Mouse (Mus musculus) midbrain, embryonic 12.5 days (tissue): ENCODE measurements around the gene Smarca2. TPM values are rescaled to one million over a fixed set of nuclear protein-coding genes. Genes with fewer than 3 reads are reported as not detected.
A peak's percentile ranks its signal among the peaks of the same experiment; 100 is the strongest.

ENCODE experiments used
- ATAC-seq: fragments of 200-750 bp; cut with Nextera tagmentation; 2 replicates; pipeline ENCODE4 v1.8.0; 2017; ENCODE audit warnings: low read depth, moderate TSS enrichment, moderate library complexity; ENCODE audit not compliant: low FRiP score
- H3K27ac ChIP-seq: fragments of 300-500 bp; sonication (generic); replicated peaks from 2 replicates; pipeline ENCODE4 v1.5.1; 2016; ENCODE audit warnings: mild to moderate bottlenecking
- H3K27me3 ChIP-seq: fragments of 300-500 bp; sonication (generic); 2 replicates; pipeline ENCODE4 v1.6.1; 2016; ENCODE audit warnings: mild to moderate bottlenecking
- H3K36me3 ChIP-seq: fragments of 300-500 bp; sonication (generic); 2 replicates; pipeline ENCODE4 v1.6.1; 2016
- H3K4me1 ChIP-seq: fragments of 300-500 bp; sonication (generic); 2 replicates; pipeline ENCODE4 v1.6.1; 2016
- H3K4me2 ChIP-seq: fragments of 300-500 bp; sonication (generic); replicated peaks from 2 replicates; pipeline ENCODE4 v1.6.1; 2016; ENCODE audit warnings: mild to moderate bottlenecking, moderate library complexity
- H3K4me3 ChIP-seq: fragments of 300-500 bp; sonication (generic); 2 replicates; pipeline ENCODE4 v1.5.1; 2016; ENCODE audit warnings: mild to moderate bottlenecking
- H3K9ac ChIP-seq: fragments of 300-500 bp; sonication (generic); replicated peaks from 2 replicates; pipeline ENCODE4 v1.6.1; 2016; ENCODE audit warnings: mild to moderate bottlenecking, moderate library complexity
- H3K9me3 ChIP-seq: fragments of 300-500 bp; sonication (generic); 2 replicates; pipeline ENCODE4 v1.6.1; 2016; ENCODE audit warnings: mild to moderate bottlenecking
- WGBS: fragments of 180-500 bp; shearing (Covaris S2); methylation state at CpG from one replicate; pipeline ENCODE4 v1.1.7; 2016; 5-methylcytosine and 5-hydroxymethylcytosine counted together
- polyA plus RNA-seq: library from polyadenylated mRNA; unstranded; fragments of >200 nt; fragmentation: Nextera tagmentation; extraction: Ambion mirVana; gene quantifications from 2 replicates; pipeline ENCODE4 v1.2.1, GENCODE M21; 2016

The Smarca2 gene
- polyA plus RNA-seq, result 52.7 and 54.7 TPM in 2 replicates

GRCm38 (mm10) chr19:26604755-26605300, at the start of gene Smarca2:
Smarca2 (plus strand) TSS chr19:26605050.
- WGBS, result under 1% methylated on average over 45 of the region's 45 CpGs
- ATAC-seq, result peak; percentile 94
- Histone ChIP-seq H3K9me3 (no peaks in the 10 kb centered on the region), H3K4me1 (peaks cover 22% of the 10 kb centered on the region), H3K9ac (peak within 1 kb of the TSS; percentile 59), H3K27ac (peak within 1 kb of the TSS; percentile 75), H3K27me3 (peaks cover 51% of the 10 kb centered on the region), H3K36me3 (no peaks in the 10 kb centered on the region), H3K4me2 (peak within 1 kb of the TSS; percentile 99), H3K4me3 (peak within 1 kb of the TSS; percentile 63)

GRCm38 (mm10) chr19:26564850-26565249, 40.0 kb upstream of the Smarca2 start:
- no peaks in the 10 kb centered on the region for H3K9me3 ChIP-seq
- no peak for ATAC-seq
- H3K36me3 ChIP-seq, result no peaks in the 10 kb centered on the region
- no peak overlapping the region for H3K27ac ChIP-seq
- 80% methylated on average over 2 of the region's 2 CpGs for WGBS
- H3K27me3 ChIP-seq, result no peaks in the 10 kb centered on the region
- H3K4me3 ChIP-seq, result no peak overlapping the region
- no peak overlapping the region for H3K9ac ChIP-seq
- no peaks in the 10 kb centered on the region for H3K4me1 ChIP-seq
- no peak overlapping the region for H3K4me2 ChIP-seq

- Histone ChIP-seq H3K9me3 (no peaks in the 10 kb centered on the region), H3K4me2 (no peak overlapping the region), H3K27ac (no peak overlapping the region), H3K4me3 (no peak overlapping the region), H3K36me3 (no peaks in the 10 kb centered on the region), H3K9ac (no peak overlapping the region), H3K27me3 (no peaks in the 10 kb centered on the region), H3K4me1 (no peaks in the 10 kb centered on the region)
- 75% methylated on average over 9 of the region's 9 CpGs for WGBS
- no peak for ATAC-seq
Measured at GRCm38 (mm10) chr19:26566109-26566508, 38.7 kb upstream of the Smarca2 start.

GRCm38 (mm10) chr19:26568236-26568635, 36.6 kb upstream of the Smarca2 start:
- Histone ChIP-seq H3K4me1 (no peaks in the 10 kb centered on the region), H3K36me3 (no peaks in the 10 kb centered on the region), H3K27me3 (no peaks in the 10 kb centered on the region), H3K9me3 (no peaks in the 10 kb centered on the region), H3K4me3 (no peak overlapping the region), H3K9ac (no peak overlapping the region), H3K4me2 (no peak overlapping the region), H3K27ac (no peak overlapping the region)
- ATAC-seq, result no peak
- WGBS, result 85% methylated on average over 5 of the region's 5 CpGs

GRCm38 (mm10) chr19:26568941-26569340, 35.9 kb upstream of the Smarca2 start:
- Histone ChIP-seq H3K9ac (no peak overlapping the region), H3K36me3 (no peaks in the 10 kb centered on the region), H3K27me3 (no peaks in the 10 kb centered on the region), H3K27ac (no peak overlapping the region), H3K9me3 (no peaks in the 10 kb centered on the region), H3K4me3 (no peak overlapping the region), H3K4me1 (no peaks in the 10 kb centered on the region), H3K4me2 (no peak overlapping the region)
- no peak for ATAC-seq
- 89% methylated on average over 5 of the region's 5 CpGs for WGBS

GRCm38 (mm10) chr19:26569461-26569860, 35.4 kb upstream of the Smarca2 start:
- 82% methylated on average over 1 of the region's 1 CpGs for WGBS
- no peak overlapping the region for H3K4me2 ChIP-seq
- no peaks in the 10 kb centered on the region for H3K27me3 ChIP-seq
- H3K36me3 ChIP-seq, result no peaks in the 10 kb centered on the region
- H3K27ac ChIP-seq, result no peak overlapping the region
- H3K9me3 ChIP-seq, result no peaks in the 10 kb centered on the region
- H3K9ac ChIP-seq, result no peak overlapping the region
- no peaks in the 10 kb centered on the region for H3K4me1 ChIP-seq
- no peak overlapping the region for H3K4me3 ChIP-seq
- no peak for ATAC-seq

GRCm38 (mm10) chr19:26579645-26580044, 25.2 kb upstream of the Smarca2 start:
- no peak for ATAC-seq
- Histone ChIP-seq H3K4me1 (no peaks in the 10 kb centered on the region), H3K4me2 (no peak overlapping the region), H3K36me3 (no peaks in the 10 kb centered on the region), H3K27me3 (no peaks in the 10 kb centered on the region), H3K9ac (no peak overlapping the region), H3K4me3 (no peak overlapping the region), H3K27ac (no peak overlapping the region), H3K9me3 (no peaks in the 10 kb centered on the region)
- 80% methylated on average over 5 of the region's 5 CpGs for WGBS

- H3K9ac ChIP-seq, result no peak overlapping the region
- H3K9me3 ChIP-seq, result no peaks in the 10 kb centered on the region
- no peak for ATAC-seq
- 87% methylated on average over 1 of the region's 1 CpGs for WGBS
- no peaks in the 10 kb centered on the region for H3K36me3 ChIP-seq
- H3K27ac ChIP-seq, result no peak overlapping the region
- no peak overlapping the region for H3K4me2 ChIP-seq
- no peak overlapping the region for H3K4me3 ChIP-seq
- H3K4me1 ChIP-seq, result no peaks in the 10 kb centered on the region
- H3K27me3 ChIP-seq, result no peaks in the 10 kb centered on the region
Measured at GRCm38 (mm10) chr19:26580061-26580460, 24.8 kb upstream of the Smarca2 start.

- H3K36me3 ChIP-seq, result no peaks in the 10 kb centered on the region
- H3K4me1 ChIP-seq, result no peaks in the 10 kb centered on the region
- H3K9me3 ChIP-seq, result no peaks in the 10 kb centered on the region
- no peaks in the 10 kb centered on the region for H3K27me3 ChIP-seq
- no peak overlapping the region for H3K4me2 ChIP-seq
- ATAC-seq, result no peak
- no peak overlapping the region for H3K27ac ChIP-seq
- no peak overlapping the region for H3K9ac ChIP-seq
- no peak overlapping the region for H3K4me3 ChIP-seq
Measured at GRCm38 (mm10) chr19:26594661-26595060, 10.2 kb upstream of the Smarca2 start.

- Histone ChIP-seq H3K9ac (no peak overlapping the region), H3K27ac (no peak overlapping the region), H3K36me3 (no peaks in the 10 kb centered on the region), H3K4me2 (no peak overlapping the region), H3K4me3 (no peak overlapping the region), H3K9me3 (no peaks in the 10 kb centered on the region), H3K27me3 (peaks cover 26% of the 10 kb centered on the region), H3K4me1 (peaks cover 7% of the 10 kb centered on the region; the same call in 1 of the 2 replicates)
- no peak for ATAC-seq
- WGBS, result 71% methylated on average over 4 of the region's 4 CpGs
Measured at GRCm38 (mm10) chr19:26601459-26601858, 3.4 kb upstream of the Smarca2 start.

- 55% methylated on average over 2 of the region's 2 CpGs for WGBS
- no peaks in the 10 kb centered on the region for H3K36me3 ChIP-seq
- no peak overlapping the region for H3K27ac ChIP-seq
- no peak overlapping the region for H3K4me3 ChIP-seq
- H3K4me2 ChIP-seq, result no peak overlapping the region
- H3K27me3 ChIP-seq, result peaks cover 41% of the 10 kb centered on the region
- H3K9me3 ChIP-seq, result no peaks in the 10 kb centered on the region
- H3K9ac ChIP-seq, result no peak overlapping the region
- H3K4me1 ChIP-seq, result peaks cover 17% of the 10 kb centered on the region
- ATAC-seq, result no peak
Measured at GRCm38 (mm10) chr19:26603296-26603860, 1.5 kb upstream of the Smarca2 start.

- peak overlapping the region; percentile 99 for H3K4me2 ChIP-seq
- no peaks in the 10 kb centered on the region for H3K36me3 ChIP-seq
- H3K9me3 ChIP-seq, result no peaks in the 10 kb centered on the region
- H3K9ac ChIP-seq, result peak overlapping the region; percentile 59
- peak; percentile 59; the same call in 1 of the 2 replicates for ATAC-seq
- peak overlapping the region; percentile 63 for H3K4me3 ChIP-seq
- peaks cover 46% of the 10 kb centered on the region for H3K27me3 ChIP-seq
- H3K4me1 ChIP-seq, result peaks cover 22% of the 10 kb centered on the region
- H3K27ac ChIP-seq, result peak overlapping the region; percentile 75
- WGBS, result 3% methylated on average over 35 of the region's 36 CpGs
Measured at GRCm38 (mm10) chr19:26603906-26604754, 720 bp upstream of the Smarca2 start.
